Mouse (Mus musculus): ENCODE data around the gene Pdzd9. TPM values are rescaled to one million over a fixed set of nuclear protein-coding genes. Genes with fewer than 3 reads are reported as not detected.

Gene Pdzd9
- polyA plus RNA-seq, 1 experiment: not detected

DNA sequence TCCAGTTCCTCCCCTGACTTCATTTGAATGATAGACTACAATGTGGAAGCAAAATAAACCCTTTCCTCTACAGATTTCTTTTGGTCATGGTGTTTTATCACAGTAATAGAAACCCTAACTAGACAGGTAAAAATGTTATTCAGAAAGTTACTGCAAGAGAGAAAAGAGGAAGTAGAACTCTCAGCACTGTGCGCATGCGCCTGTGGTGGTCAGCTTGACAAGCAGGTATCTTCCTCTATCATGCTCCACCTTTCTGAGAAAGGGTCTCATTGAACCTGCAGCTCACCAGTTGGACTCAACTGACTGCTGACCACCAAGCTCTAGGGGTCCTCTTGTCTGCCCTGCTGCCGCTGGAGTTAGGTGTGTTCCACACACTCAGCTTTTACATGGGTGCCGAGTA lies 8.1 kb downstream of the Pdzd9 start:
- 77% methylated on average over 4 of the region's 4 CpGs for WGBS
- DNase-seq: no peak
- TF ChIP-seq CTCF (IDR thresholded peaks at IDR 0.05; ENCODE audit: insufficient read depth, low read length) (no peak), POLR2A (IDR thresholded peaks at IDR 0.05; ENCODE audit: borderline replicate concordance, extremely low read depth, low read depth, low read length) (no peak)

DNA sequence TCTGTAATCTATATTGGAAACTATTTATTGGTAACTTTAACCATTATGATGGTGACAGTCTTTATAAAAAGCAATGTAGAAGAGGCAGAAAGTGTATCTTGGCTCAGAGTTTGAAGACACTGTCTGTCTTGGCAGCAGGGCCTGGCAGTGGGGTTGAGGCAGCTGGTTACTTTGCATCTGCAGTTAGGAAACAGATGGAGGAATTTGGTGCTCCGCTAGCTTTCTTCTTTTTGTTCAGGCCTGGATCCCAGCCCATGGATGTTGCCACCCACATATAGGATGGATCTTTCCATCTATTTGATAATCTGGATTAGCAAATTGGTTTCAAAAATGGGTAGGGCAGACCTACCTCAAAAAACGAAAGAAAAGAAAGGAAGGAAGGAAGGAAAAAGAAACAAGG lies 22.3 kb downstream of the Pdzd9 start:
- no peak overlapping the region for H3K4me3 ChIP-seq (replicated peaks; ENCODE audit: extremely low read depth, low read depth, low read length)
- TF ChIP-seq CTCF (IDR thresholded peaks at IDR 0.05; ENCODE audit: insufficient read depth, low read length) (no peak), POLR2A (IDR thresholded peaks at IDR 0.05; ENCODE audit: borderline replicate concordance, extremely low read depth, low read depth, low read length) (no peak)
- no peaks in the 10 kb centered on the region for H3K4me1 ChIP-seq (ENCODE audit: control insufficient read depth, insufficient read depth, low read length)
- 57% methylated on average over 2 of the region's 2 CpGs for WGBS
- DNase-seq: no peak

More for the DNA sequence above, 8.1 kb downstream of the Pdzd9 start:
- Histone ChIP-seq H3K4me1 (ENCODE audit: control insufficient read depth, insufficient read depth, low read length) (no peaks in the 10 kb centered on the region), H3K4me3 (replicated peaks; ENCODE audit: extremely low read depth, low read depth, low read length) (no peak overlapping the region)

DNA sequence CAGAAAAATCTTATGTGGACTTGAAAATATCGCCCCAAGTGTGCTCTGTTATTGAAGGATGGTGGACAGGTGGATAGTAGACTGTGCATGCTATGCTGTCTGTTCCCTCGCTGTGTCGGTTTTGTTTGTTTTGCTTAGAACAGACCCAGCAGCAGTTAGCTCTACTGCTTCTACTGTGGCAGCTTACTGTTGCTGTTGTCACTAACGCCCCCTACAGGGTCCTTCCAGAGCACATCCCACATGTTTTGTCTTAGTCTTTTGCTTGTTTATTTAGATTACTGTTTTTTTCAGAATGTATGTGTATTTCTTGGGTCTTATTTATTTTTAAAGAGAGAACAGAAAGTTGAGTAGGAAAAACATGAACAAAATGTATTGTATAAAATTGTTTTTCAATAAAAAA lies 26.9 kb downstream of the Pdzd9 start:
- DNase-seq: no peak
- Histone ChIP-seq H3K4me3 (replicated peaks; ENCODE audit: extremely low read depth, low read depth, low read length) (no peak overlapping the region), H3K4me1 (ENCODE audit: control insufficient read depth, insufficient read depth, low read length) (no peaks in the 10 kb centered on the region)
- WGBS: 54% methylated on average over 4 of the region's 4 CpGs
- no peak for TF ChIP-seq POLR2A (IDR thresholded peaks at IDR 0.05; ENCODE audit: borderline replicate concordance, extremely low read depth, low read depth, low read length)
- no peak for TF ChIP-seq CTCF (IDR thresholded peaks at IDR 0.05; ENCODE audit: insufficient read depth, low read length)

DNA sequence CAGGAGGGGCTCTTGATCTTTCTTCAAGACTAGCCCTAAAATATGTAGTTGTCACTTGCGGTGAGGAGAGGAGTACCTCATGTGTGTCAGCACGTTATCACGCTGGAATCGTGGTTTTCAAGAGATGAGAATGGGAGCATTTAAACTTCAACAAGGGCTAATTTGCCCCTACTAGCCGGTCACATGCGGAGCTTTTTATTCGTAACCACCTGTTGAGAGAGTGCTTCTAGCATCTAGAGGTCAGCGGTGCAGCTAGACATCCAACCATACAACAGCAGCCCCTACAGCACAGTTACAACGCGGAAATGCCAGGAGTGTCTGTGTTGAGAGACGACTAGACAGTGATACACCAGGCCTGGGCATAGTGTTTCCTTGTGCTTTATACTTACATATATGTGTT lies 34.3 kb downstream of the Pdzd9 start:
- Histone ChIP-seq H3K4me3 (replicated peaks; ENCODE audit: extremely low read depth, low read depth, low read length) (peak overlapping the region; percentile 81), H3K4me1 (ENCODE audit: control insufficient read depth, insufficient read depth, low read length) (peaks cover 8% of the 10 kb centered on the region)
- TF ChIP-seq POLR2A (IDR thresholded peaks at IDR 0.05; ENCODE audit: borderline replicate concordance, extremely low read depth, low read depth, low read length): no peak
- TF ChIP-seq CTCF (IDR thresholded peaks at IDR 0.05; ENCODE audit: insufficient read depth, low read length): no peak
- DNase-seq: no peak
- under 1% methylated on average over 11 of the region's 11 CpGs for WGBS

DNA sequence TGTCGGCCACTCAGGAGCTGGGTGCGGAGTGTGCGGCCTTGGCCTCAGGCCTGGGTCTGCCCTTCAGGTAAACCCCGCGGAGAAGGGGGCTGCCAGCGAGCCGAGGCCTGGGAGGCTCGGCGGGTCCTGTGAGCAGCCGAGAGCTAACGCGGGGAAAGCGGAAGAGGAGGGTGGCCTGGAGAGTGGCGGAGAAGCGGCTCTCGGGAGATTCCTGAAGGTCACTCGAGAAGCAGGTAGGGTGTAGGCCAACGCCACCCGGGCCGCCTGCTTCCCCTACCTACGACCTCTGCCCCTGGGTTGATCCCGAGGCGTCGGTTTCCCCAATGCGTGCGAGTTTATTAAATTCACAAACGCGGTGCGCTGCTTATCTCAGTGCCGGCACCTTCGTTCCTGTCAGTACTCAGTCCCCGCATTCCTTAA lies 34.8 kb downstream of the Pdzd9 start:
- peaks cover 8% of the 10 kb centered on the region for H3K4me1 ChIP-seq (ENCODE audit: control insufficient read depth, insufficient read depth, low read length)
- DNase-seq: no peak
- no peak for TF ChIP-seq POLR2A (IDR thresholded peaks at IDR 0.05; ENCODE audit: borderline replicate concordance, extremely low read depth, low read depth, low read length)
- no peak for TF ChIP-seq CTCF (IDR thresholded peaks at IDR 0.05; ENCODE audit: insufficient read depth, low read length)
- H3K4me3 ChIP-seq (replicated peaks; ENCODE audit: extremely low read depth, low read depth, low read length): peak overlapping the region; percentile 81
- under 1% methylated on average over 32 of the region's 32 CpGs for WGBS

DNA sequence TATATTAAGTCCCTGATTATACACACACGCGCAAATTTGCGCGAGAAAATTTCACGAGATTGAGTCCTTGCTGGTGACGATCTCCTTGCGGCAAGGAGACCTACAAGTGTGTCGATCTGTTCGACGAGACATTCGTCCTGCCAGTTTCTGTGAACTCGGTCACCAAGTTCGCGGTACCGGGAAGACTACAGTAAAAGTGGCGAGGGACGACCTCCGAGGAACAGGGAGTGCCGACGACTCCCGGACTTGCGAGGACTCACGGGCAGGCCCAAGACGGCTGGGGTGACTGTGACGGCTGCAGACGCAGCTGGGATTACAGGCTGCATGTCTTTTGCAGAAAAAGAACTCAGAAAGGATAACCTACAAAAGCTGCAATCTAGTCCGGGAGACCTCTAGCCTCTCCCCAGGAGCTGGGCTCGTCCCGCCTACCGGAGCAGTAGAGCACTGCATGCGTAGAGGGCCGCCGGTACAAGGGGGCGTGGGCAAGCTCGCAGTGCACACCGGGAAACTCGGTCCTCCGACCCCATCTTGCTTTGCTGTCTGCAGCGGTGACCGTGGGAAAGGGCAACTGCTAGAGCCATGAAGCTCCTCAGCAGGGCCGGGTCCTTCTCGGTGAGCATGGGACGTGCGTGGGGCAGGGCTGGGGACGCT lies 35.3 kb downstream of the Pdzd9 start, which contains the start of gene Uqcrc2:
Gene Uqcrc2 (plus strand): TSS at position 466 of the 651 bp plus-strand sequence.
- DNase-seq: peak; percentile 82
- Histone ChIP-seq H3K4me1 (ENCODE audit: control insufficient read depth, insufficient read depth, low read length) (peaks cover 8% of the 10 kb centered on the region), H3K4me3 (replicated peaks; ENCODE audit: extremely low read depth, low read depth, low read length) (peak within 1 kb of the TSS; percentile 81)
- WGBS: under 1% methylated on average over 45 of the region's 45 CpGs
- peak; percentile 79; the same call in 1 of the 2 replicates for TF ChIP-seq POLR2A (IDR thresholded peaks at IDR 0.05; ENCODE audit: borderline replicate concordance, extremely low read depth, low read depth, low read length)
- no peak for TF ChIP-seq CTCF (IDR thresholded peaks at IDR 0.05; ENCODE audit: insufficient read depth, low read length)

DNA sequence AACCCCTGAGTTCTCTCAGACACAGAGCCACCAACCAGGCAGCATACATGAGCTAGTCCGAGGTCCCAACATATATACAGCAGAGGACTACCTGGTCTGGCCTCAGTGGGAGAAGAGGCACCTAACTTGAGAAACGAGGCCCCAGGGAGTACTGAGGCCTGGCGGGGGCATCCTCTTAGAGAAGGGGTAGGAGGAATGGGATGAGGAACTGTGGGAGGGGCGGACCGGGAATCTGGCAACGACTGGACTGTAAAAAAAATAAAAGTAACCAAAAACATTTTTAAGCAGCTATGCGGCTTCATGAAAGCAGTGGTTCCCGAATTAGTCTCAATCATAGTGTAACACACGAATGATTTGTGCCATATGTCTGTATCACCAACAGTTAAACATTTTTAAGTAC lies 35.8 kb downstream of the Pdzd9 start:
- Histone ChIP-seq H3K4me3 (replicated peaks; ENCODE audit: extremely low read depth, low read depth, low read length) (peak overlapping the region; percentile 81), H3K4me1 (ENCODE audit: control insufficient read depth, insufficient read depth, low read length) (peaks cover 8% of the 10 kb centered on the region)
- TF ChIP-seq POLR2A (IDR thresholded peaks at IDR 0.05; ENCODE audit: borderline replicate concordance, extremely low read depth, low read depth, low read length) (no peak), CTCF (IDR thresholded peaks at IDR 0.05; ENCODE audit: insufficient read depth, low read length) (no peak)
- peak; percentile 4 for DNase-seq
- 7% methylated on average over 9 of the region's 9 CpGs for WGBS

DNA sequence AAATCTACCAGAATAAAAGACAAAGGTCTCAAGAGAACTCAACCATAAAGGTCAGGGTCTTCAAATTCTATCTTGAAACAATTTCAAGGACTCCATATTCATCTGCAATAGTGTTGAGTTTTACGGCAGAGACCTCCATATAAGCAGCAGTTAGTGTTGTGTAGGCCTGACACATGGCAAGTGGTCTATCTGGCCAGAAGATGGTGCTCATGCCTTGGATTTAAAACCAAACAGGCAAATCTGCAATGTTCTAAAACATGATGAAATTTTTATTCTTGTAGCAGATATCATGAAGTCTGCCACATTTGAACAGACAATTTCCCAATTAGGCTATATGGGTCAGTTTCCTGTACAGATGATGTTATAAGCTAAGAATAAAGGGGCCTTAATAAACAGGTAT lies 37.6 kb downstream of the Pdzd9 start:
- Histone ChIP-seq H3K4me1 (ENCODE audit: control insufficient read depth, insufficient read depth, low read length) (peaks cover 8% of the 10 kb centered on the region), H3K4me3 (replicated peaks; ENCODE audit: extremely low read depth, low read depth, low read length) (no peak overlapping the region)
- TF ChIP-seq CTCF (IDR thresholded peaks at IDR 0.05; ENCODE audit: insufficient read depth, low read length) (no peak), POLR2A (IDR thresholded peaks at IDR 0.05; ENCODE audit: borderline replicate concordance, extremely low read depth, low read depth, low read length) (no peak)
- no peak for DNase-seq
- WGBS: 53% methylated on average over 1 of the region's 1 CpGs

DNA sequence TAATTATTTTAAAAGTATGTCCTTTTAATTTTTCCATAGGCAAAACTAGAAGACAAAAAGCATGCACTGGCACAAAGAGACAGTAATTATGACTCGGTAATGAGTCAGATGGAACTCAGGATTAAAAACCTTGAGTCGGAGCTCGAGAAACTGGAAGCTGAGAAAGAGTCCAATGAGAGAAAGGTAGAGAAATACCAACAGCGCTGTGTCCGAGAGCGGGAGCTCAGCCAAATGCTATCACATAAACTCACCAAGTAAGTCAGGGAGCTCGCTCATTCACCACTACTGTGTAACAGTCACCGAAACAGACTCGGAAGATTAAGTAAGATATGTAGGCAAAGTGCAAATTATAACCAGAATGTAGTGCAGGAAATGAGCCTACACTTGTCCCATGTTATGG lies 49.3 kb downstream of the Pdzd9 start:
- DNase-seq: no peak
- H3K4me1 ChIP-seq (ENCODE audit: control insufficient read depth, insufficient read depth, low read length): no peaks in the 10 kb centered on the region
- TF ChIP-seq CTCF (IDR thresholded peaks at IDR 0.05; ENCODE audit: insufficient read depth, low read length) (no peak), POLR2A (IDR thresholded peaks at IDR 0.05; ENCODE audit: borderline replicate concordance, extremely low read depth, low read depth, low read length) (no peak)
- H3K4me3 ChIP-seq (replicated peaks; ENCODE audit: extremely low read depth, low read depth, low read length): no peak overlapping the region
- 86% methylated on average over 9 of the region's 9 CpGs for WGBS

DNA sequence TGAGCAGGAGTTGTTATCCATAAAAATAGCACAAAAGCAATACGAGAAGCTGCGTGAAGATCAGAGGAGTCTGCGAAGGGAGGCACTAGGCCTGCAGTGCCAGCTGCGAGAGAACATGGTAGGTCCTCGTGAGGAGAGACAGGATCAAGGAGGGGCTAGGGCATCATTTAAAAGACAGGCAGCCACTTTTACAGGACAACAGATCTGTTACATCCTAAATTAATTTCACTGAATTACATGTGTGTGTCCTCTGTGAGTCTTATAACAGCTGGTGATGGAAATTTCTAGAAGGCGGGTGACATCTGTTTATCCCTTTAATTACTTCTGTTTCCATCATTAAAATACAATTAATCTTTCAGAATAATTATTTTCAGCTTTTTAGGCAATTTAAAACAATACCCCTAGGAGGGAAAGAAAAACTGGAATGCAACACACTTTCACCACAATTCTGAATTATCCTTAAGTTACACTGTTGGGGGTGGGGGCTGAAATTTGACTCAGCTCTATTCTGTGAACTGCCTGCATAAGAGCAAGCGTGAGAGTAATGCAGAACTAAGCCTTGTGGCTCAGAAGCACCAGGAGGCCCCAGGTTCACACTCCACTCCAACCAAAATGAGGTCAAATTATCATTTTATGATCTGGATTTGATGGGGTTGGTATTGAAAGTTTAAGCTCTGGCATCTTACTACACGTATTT lies 49.9 kb downstream of the Pdzd9 start:
- H3K4me3 ChIP-seq (replicated peaks; ENCODE audit: extremely low read depth, low read depth, low read length): no peak overlapping the region
- TF ChIP-seq CTCF (IDR thresholded peaks at IDR 0.05; ENCODE audit: insufficient read depth, low read length) (no peak), POLR2A (IDR thresholded peaks at IDR 0.05; ENCODE audit: borderline replicate concordance, extremely low read depth, low read depth, low read length) (no peak)
- H3K4me1 ChIP-seq (ENCODE audit: control insufficient read depth, insufficient read depth, low read length): no peaks in the 10 kb centered on the region
- 68% methylated on average over 8 of the region's 8 CpGs for WGBS
- no peak for DNase-seq

Other genes with a start within 250 kb of the Pdzd9 start
- 28.5 and 53.0 TPM in 2 replicates for gene Uqcrc2, start 35.2 kb downstream of the Pdzd9 start, polyA plus RNA-seq (2012; rRNA removed)
- 17.9 and 21.4 TPM in 2 replicates for gene Mosmo, start 7.3 kb upstream of the Pdzd9 start, polyA plus RNA-seq (2012; rRNA removed)
- gene Vwa3a, start 69.0 kb upstream of the Pdzd9 start, polyA plus RNA-seq (2012; rRNA removed): 7.0 and 7.3 TPM in 2 replicates
- 0.58 and 0.83 TPM in 2 replicates for gene Gm5737, start 142.0 kb upstream of the Pdzd9 start, polyA plus RNA-seq (2012; rRNA removed)
- 12.0 and 13.9 TPM in 2 replicates for gene Eef2k, start 172.5 kb upstream of the Pdzd9 start, polyA plus RNA-seq (2012; rRNA removed)
- 12.6 and 14.4 TPM in 2 replicates for gene Polr3e, start 247.4 kb upstream of the Pdzd9 start, polyA plus RNA-seq (2012; rRNA removed)